Mouse (Mus musculus) C3H10T1/2 (cell line): Measurements from ENCODE around the gene Igsf9b. TPM values are rescaled to one million over a fixed set of nuclear protein-coding genes. Genes with fewer than 3 reads are reported as not detected.

ENCODE experiments used
- polyA plus RNA-seq, 2 experiments: library from polyadenylated mRNA; unstranded; fragments of >200 nt; fragmentation: generic; extraction: Trizol; gene quantifications; one replicate each; pipeline ENCODE4 v1.2.1; 2012; ENCODE audit warnings: missing spikeins in 2 of 2

Gene Igsf9b
- polyA plus RNA-seq: under 1 TPM; 0.02 to 0.12 TPM

GRCm38 (mm10) chr9:27298411-27299285, at the start of gene Igsf9b:
Gene Igsf9b, plus strand, starts transcription at chr9:27299204.

GRCm38 (mm10) chr9:27396500-27396899, 97.5 kb downstream of the Igsf9b start, which contains the start of gene Spata19:
Gene Spata19, plus strand, starts transcription at chr9:27396800.

Other genes starting within 250 kb of the Igsf9b start
- 10 to 100 TPM in 1 of 2 experiments, 1 to 10 TPM in 1; 2.1 to 23.4 TPM for gene Jam3, start 143.8 kb upstream of the Igsf9b start, polyA plus RNA-seq
- not detected for gene Spata19, start 97.6 kb downstream of the Igsf9b start, polyA plus RNA-seq